Mouse (Mus musculus): Measurements from ENCODE around the gene Ppp2r5c. TPM values are rescaled to one million over a fixed set of nuclear protein-coding genes. Genes with fewer than 3 reads are reported as not detected.
A peak's percentile ranks its signal among the peaks of the same experiment; 100 is the strongest.

Ppp2r5c gene
- total RNA-seq, 1 experiment from 2014 or later, result 107 TPM

DNA sequence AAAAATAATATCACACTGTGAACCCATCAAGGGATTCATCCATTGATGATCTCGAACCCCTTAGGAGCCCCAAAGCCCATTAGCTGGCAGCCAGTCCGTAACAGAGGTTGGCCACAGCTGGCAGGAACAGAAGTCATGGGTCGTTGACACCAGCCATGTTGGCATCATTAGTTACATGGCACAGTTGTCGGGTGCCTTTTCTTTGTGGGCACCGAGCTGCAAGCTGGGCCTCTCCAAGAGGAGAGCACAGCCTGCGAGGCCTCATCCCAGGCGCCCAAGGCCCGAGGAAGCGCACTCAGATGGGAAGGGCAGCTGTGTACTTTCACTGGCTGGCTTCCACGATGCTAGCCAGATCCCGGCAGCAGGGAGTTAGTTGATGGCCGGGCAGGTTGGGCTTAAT lies 64.3 kb downstream of the Ppp2r5c start:
- DNase-seq, result no peak

DNA sequence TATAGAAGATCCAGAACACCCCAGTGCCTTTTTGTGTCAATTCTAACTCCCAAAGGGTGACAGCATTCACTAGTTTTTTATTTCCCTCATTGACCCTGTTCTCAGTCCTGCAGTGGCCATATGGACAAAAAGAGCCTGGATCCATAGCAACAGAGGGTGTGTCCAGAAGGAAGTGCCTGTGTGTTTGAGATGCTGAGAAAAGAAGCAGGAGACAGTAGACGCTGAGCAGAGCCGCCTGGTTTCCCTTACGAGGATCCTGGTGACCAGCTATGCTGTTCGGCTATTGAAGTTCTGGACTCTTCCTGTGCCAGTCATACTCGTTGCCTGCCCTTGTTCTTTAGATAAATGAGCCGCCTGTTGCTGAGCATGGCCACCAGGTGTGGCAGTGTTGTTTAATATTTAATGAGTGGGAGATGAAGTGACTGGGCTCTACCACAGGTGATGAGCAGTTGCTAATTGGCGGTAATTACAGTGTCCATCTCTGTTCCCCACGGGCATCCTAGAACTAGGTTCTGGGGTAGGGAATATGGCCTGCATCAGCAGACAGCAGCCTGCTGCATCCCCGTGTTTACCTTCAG lies 65.0 kb downstream of the Ppp2r5c start:
- no peak for DNase-seq

DNA sequence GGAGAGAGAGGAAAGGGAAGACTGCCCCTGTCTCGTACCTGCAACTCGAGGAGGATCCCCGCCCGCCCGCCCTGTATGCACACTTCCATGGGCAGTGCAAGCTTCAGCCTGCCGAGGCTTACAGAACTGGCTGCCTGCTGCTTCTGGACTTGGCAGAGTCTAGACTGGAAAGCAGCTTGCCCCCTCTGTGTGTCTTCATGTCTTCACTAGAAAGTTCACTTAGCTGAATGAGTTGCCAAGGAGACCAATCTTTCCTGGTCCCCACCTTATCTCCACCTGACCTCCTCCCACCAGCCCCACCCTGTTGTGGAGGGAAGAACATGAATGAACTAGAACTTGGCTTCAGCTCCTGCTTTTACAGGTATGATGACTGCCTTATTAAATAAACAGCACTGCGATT lies 66.0 kb downstream of the Ppp2r5c start:
- no peak for DNase-seq

DNA sequence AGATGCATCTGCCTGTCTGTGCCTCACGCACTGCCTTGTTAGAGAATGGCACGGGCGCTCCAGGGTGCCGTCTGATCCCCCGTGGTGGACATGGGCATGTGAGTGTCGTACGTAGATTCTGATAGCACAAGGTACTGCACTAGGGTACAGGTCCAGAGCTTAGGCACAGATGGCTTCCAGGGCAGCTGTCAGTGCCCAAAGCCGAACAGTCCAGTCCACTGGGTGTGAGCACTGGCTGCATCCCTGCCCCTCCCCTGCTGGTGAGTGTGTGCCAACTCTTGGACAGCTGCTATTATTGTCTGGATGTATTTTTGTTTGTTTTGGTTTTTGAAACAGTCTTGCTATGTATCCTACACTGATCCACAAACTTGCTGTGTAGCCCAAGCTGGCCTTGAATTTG lies 68.8 kb downstream of the Ppp2r5c start:
- peak; percentile 47 for DNase-seq

DNA sequence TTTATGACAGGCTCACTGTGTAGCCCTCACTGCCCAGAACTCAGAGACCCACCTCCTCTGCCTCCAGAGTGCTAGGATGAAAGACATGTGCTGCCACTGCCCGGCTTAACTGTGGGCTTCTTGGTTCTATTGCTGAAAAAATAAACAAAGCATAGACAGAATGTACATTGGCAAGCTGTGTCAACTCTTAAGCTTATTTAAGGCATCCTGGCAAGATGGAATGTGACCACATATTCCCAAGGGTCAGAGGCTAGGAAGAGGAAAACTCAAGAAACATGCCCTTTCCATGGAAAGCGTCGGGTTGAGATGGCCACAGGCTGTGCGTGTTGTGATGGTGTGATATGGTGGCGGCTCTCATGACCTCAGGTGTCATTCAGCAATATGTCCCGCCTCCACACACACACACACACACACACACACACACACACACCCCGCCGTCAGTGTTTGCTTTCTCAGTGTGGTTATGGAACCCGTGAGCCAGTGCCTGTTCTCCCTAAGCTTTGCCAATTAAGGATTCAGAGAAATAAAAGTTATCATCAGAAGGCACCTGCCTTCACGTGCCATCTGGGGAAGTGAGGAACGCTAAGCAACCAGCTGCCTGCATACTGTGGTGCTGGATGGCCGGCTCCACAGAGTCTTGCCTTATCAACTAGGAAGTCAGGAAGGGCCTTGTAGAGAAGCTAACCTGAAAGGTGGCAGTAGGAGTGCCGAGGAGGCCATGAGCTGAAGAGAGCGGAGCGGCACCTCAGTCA lies 73.5 kb downstream of the Ppp2r5c start:
- DNase-seq, result no peak

DNA sequence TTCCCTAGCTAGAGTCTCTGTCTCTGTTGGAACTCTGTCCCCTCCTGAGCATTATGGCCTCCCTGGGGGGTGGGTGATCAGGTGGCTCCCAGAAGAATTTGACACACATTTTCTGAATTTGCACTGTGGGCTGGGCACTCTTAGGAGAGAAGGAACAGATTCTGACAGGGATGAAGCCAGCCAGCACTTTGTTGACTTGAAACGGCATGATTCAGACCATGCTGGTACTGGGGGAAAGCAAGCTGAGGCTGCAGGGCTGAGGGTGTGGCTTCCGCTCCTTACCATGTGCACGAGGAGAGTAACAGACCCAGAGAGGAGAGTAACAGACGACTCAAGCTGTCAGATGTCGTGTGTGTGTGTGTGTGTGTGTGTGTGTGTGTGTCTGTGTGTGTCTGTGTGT lies 76.6 kb downstream of the Ppp2r5c start:
- no peak for DNase-seq

DNA sequence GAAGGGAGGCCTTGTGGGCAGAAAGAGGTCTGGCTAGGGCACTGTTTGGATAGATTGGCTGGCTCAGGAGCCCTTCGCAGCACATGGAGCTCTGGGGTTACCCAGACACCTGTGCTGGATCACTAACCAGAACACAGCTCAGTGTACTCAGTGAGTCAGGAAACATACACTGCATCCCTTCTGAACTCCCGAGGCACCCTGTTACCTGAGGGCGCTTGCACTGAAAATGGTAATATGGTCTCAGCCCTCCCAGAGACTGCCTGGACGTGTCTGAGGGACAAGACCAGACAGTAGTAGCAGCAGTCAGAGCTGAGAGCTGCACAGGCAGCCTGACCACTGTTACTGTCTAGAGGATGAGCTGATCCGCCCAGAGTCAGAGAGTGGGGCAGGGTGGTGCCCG lies 85.8 kb downstream of the Ppp2r5c start:
- no peak for DNase-seq

DNA sequence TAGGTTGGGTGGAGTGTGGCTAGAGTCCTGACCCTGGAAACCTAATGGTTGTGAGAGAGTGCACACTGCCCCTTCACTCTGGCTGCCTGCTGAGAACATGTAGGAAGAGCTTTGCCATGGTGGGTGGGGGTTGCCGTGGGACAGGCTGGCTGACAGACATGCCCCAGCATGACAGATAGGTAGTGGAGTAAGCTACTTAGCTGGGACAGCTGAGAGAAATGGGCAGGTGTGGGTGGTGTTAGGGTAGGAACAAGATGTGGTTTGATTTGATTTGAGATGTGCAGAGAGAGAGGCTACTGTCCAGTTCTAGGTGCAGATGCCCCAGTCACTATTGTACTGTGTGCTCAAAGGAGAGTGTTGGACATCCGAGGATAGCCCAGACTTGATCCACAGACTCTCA lies 86.2 kb downstream of the Ppp2r5c start:
- no peak for DNase-seq

DNA sequence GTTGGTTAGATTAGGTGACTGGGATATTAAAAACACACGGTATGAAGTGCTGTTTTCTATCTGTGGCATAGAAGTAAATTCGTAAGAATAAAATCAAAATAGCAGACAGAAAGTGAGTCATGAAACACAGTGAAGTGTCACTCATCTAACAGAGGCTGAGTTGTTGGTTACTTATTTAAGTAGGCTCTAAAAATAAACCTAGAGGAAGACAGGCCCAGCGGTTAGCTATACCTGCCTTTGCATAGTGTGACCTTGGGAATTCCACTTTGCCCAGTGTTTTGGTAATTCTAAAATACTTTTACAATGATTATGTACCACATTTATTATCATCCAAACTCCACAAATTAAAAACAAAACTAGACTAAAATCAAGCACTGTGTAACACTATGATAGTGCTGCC lies 86.9 kb downstream of the Ppp2r5c start:
- DNase-seq, result no peak

DNA sequence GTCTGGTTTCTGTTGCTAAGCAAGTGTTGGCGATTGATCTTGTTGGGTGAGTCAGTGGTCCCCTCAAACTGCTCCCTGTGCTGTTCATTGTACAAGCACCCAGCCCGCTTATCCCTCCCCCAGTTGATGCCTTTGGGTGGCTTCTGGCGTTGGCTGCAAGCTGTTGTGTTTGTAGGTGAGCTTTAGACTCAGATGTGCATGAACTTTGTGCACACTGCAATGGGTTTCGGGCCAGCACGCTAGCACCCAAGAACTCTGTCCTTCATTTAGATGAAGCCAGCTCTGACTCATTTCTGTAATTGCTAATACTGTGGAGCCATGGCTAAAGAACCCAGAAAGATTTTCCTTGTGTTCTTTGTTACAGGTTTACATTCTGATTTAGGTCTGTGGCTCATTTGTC lies 88.4 kb downstream of the Ppp2r5c start:
- peak; percentile 54 for DNase-seq

DNA sequence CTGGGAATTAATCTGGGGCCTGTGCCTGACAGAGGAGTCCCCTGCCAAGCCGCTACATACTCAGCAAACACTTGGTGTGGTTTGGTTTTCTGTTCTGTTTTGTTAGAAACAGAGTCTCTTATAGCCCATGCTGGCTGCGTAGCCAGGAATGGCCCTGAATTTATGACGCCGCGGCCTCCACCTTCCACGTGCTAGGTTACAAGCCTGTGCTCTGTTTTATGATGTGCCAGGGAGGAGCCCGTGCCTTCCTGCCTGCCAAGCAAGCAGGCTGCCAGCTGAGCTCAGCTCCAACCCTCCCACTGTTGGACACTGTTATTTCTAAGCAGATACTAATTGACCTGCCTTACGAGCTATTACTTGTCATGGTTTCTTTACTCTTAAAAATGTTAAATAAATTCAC lies 90.8 kb downstream of the Ppp2r5c start:
- DNase-seq, result peak; percentile 84

DNA sequence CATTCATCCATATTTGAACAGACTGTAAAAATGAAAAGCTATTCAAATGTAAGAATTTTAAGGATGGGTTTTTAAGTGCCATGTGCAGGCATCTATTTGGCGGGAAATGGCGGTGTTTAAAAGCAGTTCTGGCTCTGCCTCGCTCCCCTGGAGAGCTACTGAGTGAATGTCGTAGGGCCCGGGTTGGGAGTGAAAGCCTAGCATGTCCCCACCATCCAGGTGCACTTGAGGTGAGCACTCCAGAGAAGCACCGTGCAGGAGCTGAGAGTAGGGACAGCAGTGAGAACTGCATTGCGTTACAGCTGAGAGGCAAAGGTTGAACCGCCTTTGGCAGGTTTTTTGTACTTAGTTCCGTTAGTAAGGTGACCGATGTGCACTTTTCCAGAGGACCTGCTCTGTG lies 92.4 kb downstream of the Ppp2r5c start:
- DNase-seq, result no peak

DNA sequence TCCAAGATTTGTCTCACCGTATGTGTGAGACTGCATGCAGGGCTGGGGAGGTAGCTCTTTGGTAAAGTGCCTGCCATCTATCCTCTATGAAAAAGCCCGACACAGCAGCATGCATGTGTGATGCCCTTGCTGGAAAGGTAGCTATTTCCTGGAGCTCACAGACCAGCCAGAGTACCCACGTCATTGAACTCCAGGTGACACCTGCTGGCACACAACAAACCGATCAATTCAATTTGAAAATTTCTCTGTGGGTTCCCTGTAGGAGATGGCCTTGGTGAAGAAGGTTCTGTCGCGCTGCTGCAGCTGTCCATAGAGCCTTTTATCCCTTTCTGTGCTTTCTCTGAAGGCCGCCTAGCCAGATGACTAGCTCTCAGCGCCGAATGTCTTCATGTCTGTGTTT lies 92.9 kb downstream of the Ppp2r5c start:
- DNase-seq, result peak; percentile 42

DNA sequence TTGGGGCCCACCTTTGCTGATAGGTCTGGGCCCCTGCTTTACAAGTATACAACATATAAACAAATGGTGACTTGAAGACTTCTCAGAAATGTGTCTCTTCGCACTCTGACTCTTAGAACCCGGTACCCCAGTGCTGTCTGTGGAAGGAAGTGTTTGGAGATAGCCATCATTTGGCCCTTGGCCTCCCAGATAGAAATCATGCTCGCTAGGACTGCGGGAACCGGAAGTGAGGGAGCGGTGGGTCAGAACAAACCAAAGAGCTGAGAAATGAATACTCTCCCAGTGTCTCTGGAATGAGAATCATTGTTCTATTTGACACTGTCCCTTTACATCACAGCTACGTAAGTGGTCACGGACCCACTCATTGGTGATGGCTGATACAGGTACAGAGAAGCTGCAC lies 93.4 kb downstream of the Ppp2r5c start:
- DNase-seq, result no peak

DNA sequence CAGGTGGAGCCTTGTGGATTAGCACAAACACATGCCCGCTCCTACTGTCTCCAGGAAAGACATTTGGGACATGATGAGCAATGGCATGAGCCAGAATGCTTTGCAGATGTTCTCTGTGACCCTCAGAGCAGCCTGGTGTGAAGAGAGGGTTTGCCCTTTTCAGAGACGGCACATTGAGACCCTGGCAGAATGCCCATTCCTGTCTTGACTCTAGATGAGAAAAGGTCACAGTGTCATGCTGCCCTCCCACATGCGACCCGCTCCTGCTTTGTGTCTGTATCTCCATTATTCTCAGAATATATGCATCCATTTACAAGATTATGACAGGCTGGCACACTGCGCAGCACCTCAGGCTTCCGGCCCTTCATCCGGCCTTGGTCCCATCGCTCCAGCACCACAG lies 94.1 kb downstream of the Ppp2r5c start:
- peak; percentile 66 for DNase-seq

DNA sequence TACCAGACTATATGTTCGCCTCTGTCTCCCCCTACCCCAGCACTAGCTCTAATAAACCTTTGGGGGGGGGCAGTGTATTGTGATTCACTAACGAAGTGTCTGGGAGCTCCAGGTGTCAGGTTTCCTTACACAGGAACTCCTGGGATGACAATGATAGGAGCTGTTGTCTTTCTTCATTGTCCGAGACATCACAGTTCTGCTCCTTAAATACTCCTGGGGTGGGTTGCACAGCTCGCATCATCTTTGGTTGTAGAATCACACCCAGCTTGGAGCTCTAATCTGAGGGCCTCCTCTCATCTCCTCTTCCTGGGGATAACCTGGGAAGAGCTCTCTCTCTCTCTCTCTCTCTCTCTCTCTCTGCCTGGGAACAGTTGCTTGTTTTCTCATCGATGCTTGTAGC lies 94.6 kb downstream of the Ppp2r5c start:
- DNase-seq, result no peak

DNA sequence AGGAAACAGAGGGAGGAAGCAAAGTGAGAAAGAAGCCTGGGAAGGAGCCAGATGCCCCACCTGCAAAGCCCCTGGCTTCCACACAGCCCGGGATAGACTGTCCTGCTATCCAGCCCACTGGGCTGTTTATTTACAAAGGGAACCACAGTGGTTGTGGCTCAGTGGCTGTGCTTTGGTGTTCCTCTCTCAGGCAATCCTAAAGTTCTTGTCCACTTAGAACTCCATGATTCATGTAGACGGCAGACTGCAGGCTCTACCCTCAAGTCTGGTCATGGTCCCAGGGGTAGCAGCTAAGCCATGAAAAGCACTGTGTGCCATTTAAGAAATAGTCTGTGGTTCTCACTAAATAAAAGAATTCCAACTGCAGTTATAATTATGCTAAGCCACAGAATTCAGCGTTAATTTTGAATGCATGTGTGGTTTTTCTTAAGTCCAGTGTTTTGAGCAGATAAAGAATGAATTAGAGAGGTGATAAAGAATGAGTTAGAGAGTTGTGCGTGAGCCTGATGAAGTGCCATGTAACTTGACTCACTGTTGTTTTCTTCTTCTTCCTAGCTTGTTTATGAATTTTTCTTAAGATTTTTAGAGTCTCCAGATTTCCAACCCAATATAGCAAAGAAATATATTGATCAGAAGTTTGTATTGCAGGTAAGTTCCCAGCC lies 98.3 kb downstream of the Ppp2r5c start:
- DNase-seq, result no peak

DNA sequence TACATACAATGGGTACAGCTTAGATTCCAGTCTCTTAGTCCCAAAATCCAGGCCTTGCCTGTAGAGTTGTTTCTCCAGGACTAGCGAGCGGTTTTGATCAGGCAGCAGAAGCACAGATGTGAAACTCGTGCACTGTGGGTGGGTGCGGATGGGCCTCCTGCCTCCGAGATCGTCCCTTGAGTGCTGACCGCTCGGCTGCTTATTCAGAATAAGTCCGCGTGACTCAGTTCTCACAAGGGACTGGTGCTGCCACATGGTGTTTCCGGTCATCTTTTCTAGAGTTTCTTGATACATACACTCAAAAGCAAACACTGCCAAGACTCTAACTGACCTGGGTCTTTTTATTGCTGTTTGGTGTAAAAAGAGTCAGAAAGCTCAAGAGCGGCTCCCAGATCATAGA lies 100.7 kb downstream of the Ppp2r5c start:
- no peak for DNase-seq

DNA sequence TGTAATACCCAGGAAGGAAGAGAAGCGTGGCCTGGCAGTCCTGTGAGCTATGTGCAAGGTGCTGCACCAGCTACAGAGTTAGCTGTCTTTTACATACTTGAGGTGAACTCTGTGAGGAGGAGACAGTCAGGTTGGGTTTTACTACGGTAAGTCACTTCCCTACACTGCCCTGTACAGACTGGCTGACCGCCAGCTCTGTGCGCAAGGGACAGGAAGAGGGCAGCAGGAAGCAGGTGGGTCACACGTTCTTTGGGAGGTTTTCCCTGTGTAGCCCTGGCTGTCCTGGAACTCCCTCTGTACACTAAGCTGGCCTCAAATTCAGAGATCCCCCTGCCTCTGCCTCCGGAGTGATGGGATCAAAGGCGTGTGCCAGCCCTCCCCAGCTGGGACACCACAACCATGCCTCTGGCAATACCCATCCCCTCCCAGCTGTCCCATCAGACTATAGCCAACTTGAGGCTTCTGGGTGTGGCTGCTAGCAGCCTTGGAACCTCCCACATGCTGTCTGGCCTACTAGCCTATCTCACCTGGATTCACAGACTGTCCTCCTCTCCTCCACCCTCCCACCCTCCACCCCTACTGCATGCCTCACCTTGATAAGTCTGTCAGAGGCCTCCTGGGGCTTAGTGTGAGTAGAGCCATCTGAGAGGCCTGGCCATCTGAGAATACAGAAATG lies 102.7 kb downstream of the Ppp2r5c start:
- no peak for DNase-seq

DNA sequence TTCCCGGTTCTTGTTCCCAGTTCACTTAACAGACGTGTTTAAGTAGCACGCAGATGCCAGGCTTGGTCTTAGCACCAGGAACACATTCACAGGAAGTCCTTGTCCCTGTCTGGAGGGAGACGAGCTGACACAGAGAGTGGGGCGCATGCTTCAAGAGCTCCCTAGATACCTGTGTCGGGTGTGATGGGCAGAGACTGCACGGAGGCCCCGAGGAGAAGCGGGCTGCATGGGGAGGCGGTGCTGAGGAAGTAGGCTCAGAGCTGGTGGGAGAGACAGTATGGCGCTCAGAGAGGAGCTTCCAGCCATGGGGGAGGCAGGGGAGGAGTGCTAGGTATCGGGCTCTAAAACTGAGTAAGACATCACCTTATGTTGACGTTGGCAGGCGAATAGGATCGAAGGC lies 103.4 kb downstream of the Ppp2r5c start:
- DNase-seq, result no peak

DNA sequence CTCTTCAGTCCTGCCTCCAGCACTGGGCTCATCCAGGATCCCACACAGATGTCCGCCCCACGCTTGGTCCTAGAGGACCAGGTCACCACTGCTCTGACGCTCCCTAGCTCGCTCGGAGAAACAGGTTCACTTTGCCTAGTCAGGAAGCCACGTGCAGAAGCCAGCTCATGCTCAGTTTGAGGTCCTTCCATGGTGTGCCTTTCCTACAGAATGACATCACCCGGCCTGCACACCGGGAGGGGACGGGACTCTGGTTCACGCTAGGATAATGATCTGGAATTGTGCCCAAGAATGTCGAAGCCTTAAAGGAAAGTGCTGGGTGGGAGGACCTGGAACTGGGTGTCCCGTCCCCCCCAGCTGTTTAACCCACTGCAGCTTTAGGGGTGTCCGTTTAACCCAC lies 105.2 kb downstream of the Ppp2r5c start:
- DNase-seq, result no peak

DNA sequence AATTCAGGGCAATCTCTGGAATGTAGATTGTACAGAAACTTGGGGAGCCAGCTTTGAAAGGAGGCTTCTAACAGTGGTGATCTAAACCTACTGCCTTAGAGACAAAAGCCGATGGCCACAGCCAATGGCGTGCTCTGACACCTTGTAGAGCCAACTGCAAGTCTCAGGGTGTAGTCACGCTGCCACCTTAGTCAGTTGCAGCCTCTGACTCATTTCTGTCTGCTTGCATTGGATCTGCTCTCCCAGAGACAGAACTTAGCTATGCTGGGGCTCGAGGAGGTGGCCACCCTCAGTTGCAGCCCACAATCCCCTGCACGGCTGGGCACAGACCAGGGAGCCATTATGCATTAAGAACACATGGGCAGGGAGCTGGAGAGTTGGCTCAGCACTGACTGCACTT lies 106.4 kb downstream of the Ppp2r5c start:
- DNase-seq, result no peak

DNA sequence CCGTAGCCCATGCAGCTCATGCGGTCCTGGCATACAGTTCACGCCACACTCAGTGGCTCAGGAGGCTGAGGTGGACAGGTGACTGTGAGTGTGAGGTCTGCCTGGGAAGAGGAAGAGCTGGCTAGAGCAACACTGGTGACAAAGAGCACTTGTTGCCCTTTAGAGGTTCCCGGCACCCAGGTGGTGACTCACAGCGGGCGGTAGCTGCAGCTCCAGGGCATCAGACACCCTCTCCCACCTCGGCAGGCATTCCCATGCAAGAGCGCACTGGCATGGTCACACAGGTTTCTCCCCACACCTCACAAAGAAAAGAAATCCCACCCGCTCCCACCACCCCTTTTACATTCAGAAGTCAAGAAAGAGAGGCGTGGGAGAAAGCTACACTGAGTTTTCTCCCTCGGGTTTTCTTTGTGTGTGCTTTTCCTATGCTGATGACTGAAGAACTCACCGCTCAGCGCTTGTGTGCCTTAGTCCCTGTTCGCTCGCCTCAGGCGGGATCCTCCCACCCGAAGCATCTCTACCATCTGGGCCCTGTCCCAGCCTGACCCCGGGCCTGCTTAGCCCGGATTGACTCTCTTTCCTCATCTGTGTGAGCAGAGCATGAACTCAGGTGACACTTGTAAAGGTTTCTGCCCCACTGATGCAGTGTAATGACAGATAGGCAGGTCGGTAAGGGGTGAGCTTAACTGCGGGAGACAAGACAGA lies 108.8 kb downstream of the Ppp2r5c start:
- no peak for DNase-seq
